Mouse (Mus musculus): ENCODE measurements around the gene 1700067K01Rik. TPM values are rescaled to one million over a fixed set of nuclear protein-coding genes. Genes with fewer than 3 reads are reported as not detected.
"Not testable (repeated sequence)": the region's sequence is repeated elsewhere in the genome, so short reads cannot be mapped to it uniquely, and the experiment has no call there.

The 1700067K01Rik gene
- polyA plus RNA-seq, 1 experiment from 2014 or later = 0.73 TPM

GRCm38 (mm10) chr8:83973161-83974031 is 27.9 kb upstream of the 1700067K01Rik start:
- 3% methylated on average over 37 of the region's 37 CpGs for WGBS
- Histone ChIP-seq H3K4me1 (peaks cover 38% of the 10 kb centered on the region), H3K27ac (peak overlapping the region; percentile 74), H3K4me3 (peak overlapping the region; percentile 90), H3K36me3 (peaks cover 18% of the 10 kb centered on the region), H3K4me2 (peak overlapping the region; percentile 96), H3K9me3 (no peaks in the 10 kb centered on the region), H3K27me3 (no peaks in the 10 kb centered on the region), H3K9ac (peak overlapping the region; percentile 93)
- ATAC-seq (ENCODE audit: insufficient number of reproducible peaks, insufficient read depth, low FRiP score, low TSS enrichment, low read depth) = peak; percentile 22; the same call in 1 of the 2 replicates

GRCm38 (mm10) chr8:83974521-83974920 is 26.8 kb upstream of the 1700067K01Rik start:
- Histone ChIP-seq H3K9ac (peak overlapping the region; percentile 7; the same call in 1 of the 2 replicates), H3K4me3 (peak overlapping the region; percentile 90; the same call in 1 of the 2 replicates), H3K36me3 (peaks cover 10% of the 10 kb centered on the region), H3K27ac (no peak overlapping the region), H3K27me3 (no peaks in the 10 kb centered on the region), H3K4me1 (peaks cover 38% of the 10 kb centered on the region), H3K9me3 (no peaks in the 10 kb centered on the region), H3K4me2 (peak overlapping the region; percentile 96; the same call in 1 of the 2 replicates)
- no peak for ATAC-seq (ENCODE audit: insufficient number of reproducible peaks, insufficient read depth, low FRiP score, low TSS enrichment, low read depth)
- 77% methylated on average over 4 of the region's 4 CpGs for whole genome bisulfite sequencing

GRCm38 (mm10) chr8:83976101-83976630 is 25.1 kb upstream of the 1700067K01Rik start:
- WGBS = 77% methylated on average over 4 of the region's 4 CpGs

GRCm38 (mm10) chr8:83976779-83977350 is 24.4 kb upstream of the 1700067K01Rik start:
- no peak for ATAC-seq (ENCODE audit: insufficient number of reproducible peaks, insufficient read depth, low FRiP score, low TSS enrichment, low read depth)
- Histone ChIP-seq H3K27me3 (no peaks in the 10 kb centered on the region), H3K4me3 (no peak overlapping the region), H3K4me2 (no peak overlapping the region), H3K27ac (no peak overlapping the region), H3K4me1 (peaks cover 33% of the 10 kb centered on the region), H3K9me3 (no peaks in the 10 kb centered on the region), H3K9ac (peak overlapping the region; percentile 40; the same call in 1 of the 2 replicates), H3K36me3 (peaks cover 28% of the 10 kb centered on the region)
- WGBS = 85% methylated on average over 5 of the region's 5 CpGs

More at GRCm38 (mm10) chr8:83976101-83976630, 25.1 kb upstream of the 1700067K01Rik start:
- Histone ChIP-seq H3K4me1 (peaks cover 38% of the 10 kb centered on the region), H3K27ac (no peak overlapping the region), H3K9ac (no peak overlapping the region), H3K4me2 (no peak overlapping the region), H3K9me3 (no peaks in the 10 kb centered on the region), H3K27me3 (no peaks in the 10 kb centered on the region), H3K36me3 (peaks cover 21% of the 10 kb centered on the region), H3K4me3 (no peak overlapping the region)
- no peak for ATAC-seq (ENCODE audit: insufficient number of reproducible peaks, insufficient read depth, low FRiP score, low TSS enrichment, low read depth)

GRCm38 (mm10) chr8:83977646-83978045 is 23.7 kb upstream of the 1700067K01Rik start:
- Histone ChIP-seq H3K27me3 (no peaks in the 10 kb centered on the region), H3K9ac (peak overlapping the region; percentile 40; the same call in 1 of the 2 replicates), H3K4me2 (peak overlapping the region; percentile 9; the same call in 1 of the 2 replicates), H3K4me1 (peaks cover 31% of the 10 kb centered on the region), H3K9me3 (no peaks in the 10 kb centered on the region), H3K36me3 (peaks cover 36% of the 10 kb centered on the region), H3K4me3 (no peak overlapping the region), H3K27ac (peak overlapping the region; percentile 7; the same call in 1 of the 2 replicates)
- no peak for ATAC-seq (ENCODE audit: insufficient number of reproducible peaks, insufficient read depth, low FRiP score, low TSS enrichment, low read depth)
- 45% methylated on average over 6 of the region's 6 CpGs for WGBS

GRCm38 (mm10) chr8:83978200-83978599 is 23.1 kb upstream of the 1700067K01Rik start:
- H3K4me2 ChIP-seq = no peak overlapping the region
- 0 out of 2 replicates have a peak overlapping the region, but pooled peaks have one; percentile 7 for H3K27ac ChIP-seq
- 75% methylated on average over 9 of the region's 9 CpGs for WGBS
- H3K9ac ChIP-seq = peak overlapping the region; percentile 40
- H3K4me3 ChIP-seq = no peak overlapping the region
- H3K9me3 ChIP-seq = no peaks in the 10 kb centered on the region
- H3K36me3 ChIP-seq = peaks cover 41% of the 10 kb centered on the region
- H3K4me1 ChIP-seq = peaks cover 31% of the 10 kb centered on the region
- ATAC-seq (ENCODE audit: insufficient number of reproducible peaks, insufficient read depth, low FRiP score, low TSS enrichment, low read depth) = no peak
- H3K27me3 ChIP-seq = no peaks in the 10 kb centered on the region

- no peak for ATAC-seq (ENCODE audit: insufficient number of reproducible peaks, insufficient read depth, low FRiP score, low TSS enrichment, low read depth)
- peaks cover 59% of the 10 kb centered on the region for H3K36me3 ChIP-seq
These were observed 21.1 kb upstream of the 1700067K01Rik start for GRCm38 (mm10) chr8:83980250-83980649.

GRCm38 (mm10) chr8:83980845-83981244 is 20.5 kb upstream of the 1700067K01Rik start:
- no peaks in the 10 kb centered on the region for H3K27me3 ChIP-seq
- no peaks in the 10 kb centered on the region for H3K9me3 ChIP-seq
- no peak for ATAC-seq (ENCODE audit: insufficient number of reproducible peaks, insufficient read depth, low FRiP score, low TSS enrichment, low read depth)
- no peak overlapping the region for H3K4me3 ChIP-seq
- no peak overlapping the region for H3K9ac ChIP-seq
- H3K27ac ChIP-seq = no peak overlapping the region
- no peak overlapping the region for H3K4me2 ChIP-seq
- peaks cover 18% of the 10 kb centered on the region for H3K4me1 ChIP-seq
- WGBS = 83% methylated on average over 8 of the region's 8 CpGs
- peaks cover 64% of the 10 kb centered on the region for H3K36me3 ChIP-seq

More at GRCm38 (mm10) chr8:83980250-83980649, 21.1 kb upstream of the 1700067K01Rik start:
- Histone ChIP-seq H3K27me3 (no peaks in the 10 kb centered on the region), H3K4me2 (no peak overlapping the region), H3K9me3 (no peaks in the 10 kb centered on the region), H3K4me3 (no peak overlapping the region), H3K9ac (no peak overlapping the region), H3K4me1 (peaks cover 18% of the 10 kb centered on the region), H3K27ac (no peak overlapping the region)
- WGBS = 81% methylated on average over 1 of the region's 1 CpGs

GRCm38 (mm10) chr8:83981533-83981932 is 19.8 kb upstream of the 1700067K01Rik start:
- ATAC-seq (ENCODE audit: insufficient number of reproducible peaks, insufficient read depth, low FRiP score, low TSS enrichment, low read depth) = no peak
- Histone ChIP-seq H3K27me3 (no peaks in the 10 kb centered on the region), H3K36me3 (peaks cover 71% of the 10 kb centered on the region), H3K4me2 (no peak overlapping the region), H3K4me1 (peaks cover 15% of the 10 kb centered on the region), H3K9ac (no peak overlapping the region), H3K9me3 (no peaks in the 10 kb centered on the region), H3K27ac (no peak overlapping the region), H3K4me3 (no peak overlapping the region)
- WGBS = 94% methylated on average over 7 of the region's 7 CpGs

GRCm38 (mm10) chr8:83982449-83982848 is 18.9 kb upstream of the 1700067K01Rik start:
- H3K4me3 ChIP-seq = no peak overlapping the region
- H3K27me3 ChIP-seq = no peaks in the 10 kb centered on the region
- H3K4me1 ChIP-seq = peaks cover 6% of the 10 kb centered on the region
- no peak overlapping the region for H3K9ac ChIP-seq
- no peak overlapping the region for H3K4me2 ChIP-seq
- no peaks in the 10 kb centered on the region for H3K9me3 ChIP-seq
- peaks cover 80% of the 10 kb centered on the region for H3K36me3 ChIP-seq
- no peak overlapping the region for H3K27ac ChIP-seq
- no peak for ATAC-seq (ENCODE audit: insufficient number of reproducible peaks, insufficient read depth, low FRiP score, low TSS enrichment, low read depth)
- 90% methylated on average over 4 of the region's 4 CpGs for WGBS

- not testable (repeated sequence) for H3K27ac ChIP-seq; H3K9ac ChIP-seq; H3K4me1 ChIP-seq; ATAC-seq (ENCODE audit: insufficient number of reproducible peaks, insufficient read depth, low FRiP score, low TSS enrichment, low read depth); H3K4me2 ChIP-seq; H3K9me3 ChIP-seq; H3K27me3 ChIP-seq; H3K4me3 ChIP-seq
- peaks cover 84% of the 10 kb centered on the region for H3K36me3 ChIP-seq
- 98% methylated on average over 2 of the region's 2 CpGs for WGBS
These were observed 18.1 kb upstream of the 1700067K01Rik start for GRCm38 (mm10) chr8:83983222-83983621.
